Comparison of ENCODE assay signal across 9 mouse cellular contexts in genomic region chr2:31255952-31256938, GRCm38 (mm10). TPM values are rescaled to one million over a fixed set of nuclear protein-coding genes. Genes with fewer than 3 reads are reported as not detected.
DNase-seq lines count a peak whose midpoint lies in the region; ATAC-seq and TF ChIP-seq lines count a peak whose summit lies in the region.
"Had no signal": no experiment of that assay in that cellular context is flagged by ENCODE, and none has a peak within 500 bp of the region (broad histone marks: within the 10 kb centered on the region; RNA-seq: fewer than 3 reads in every experiment).

No protein-coding gene starts in this region.

- H3K9me3 ChIP-seq in embryonic facial prominence, embryonic 13.5 days: no peaks in the 10 kb centered on the region
- no peaks in the 10 kb centered on the region for H3K9me3 ChIP-seq in heart, embryonic 12.5 days (replicated peaks)
- no peaks in the 10 kb centered on the region for H3K9me3 ChIP-seq in kidney, embryonic 15.5 days (replicated peaks)
- H3K9me3 ChIP-seq in liver, embryonic 14.5 days (ENCODE audit: control insufficient read depth, low read length): no peaks in the 10 kb centered on the region
- no peaks in the 10 kb centered on the region for H3K9me3 ChIP-seq in stomach, postnatal 0 days (ENCODE audit: control insufficient read depth, low read length)

- H3K27ac ChIP-seq in embryonic facial prominence, embryonic 13.5 days: peak overlapping the region; percentile 73
- peak overlapping the region; percentile 93 for H3K27ac ChIP-seq in heart, embryonic 12.5 days (ENCODE audit: poor library complexity, severe bottlenecking)
- H3K27ac ChIP-seq in kidney, embryonic 15.5 days: peak overlapping the region; percentile 94
- H3K27ac ChIP-seq in liver, embryonic 14.5 days: no peak overlapping the region
- H3K27ac ChIP-seq in stomach, postnatal 0 days (replicated peaks): peak overlapping the region; percentile 83

- H3K36me3 ChIP-seq in embryonic facial prominence, embryonic 13.5 days: peaks cover 12% of the 10 kb centered on the region
- no peaks in the 10 kb centered on the region for H3K36me3 ChIP-seq in heart, embryonic 12.5 days
- 0 out of 2 replicates have a peak, but pooled peaks cover 3% of the 10 kb centered on the region for H3K36me3 ChIP-seq in kidney, embryonic 15.5 days
- H3K36me3 ChIP-seq in liver, embryonic 14.5 days (replicated peaks; ENCODE audit: control insufficient read depth, insufficient read depth, low read depth): no peaks in the 10 kb centered on the region
- H3K36me3 ChIP-seq in stomach, postnatal 0 days (ENCODE audit: control insufficient read depth, insufficient read depth, low read length): no peaks in the 10 kb centered on the region

- peak; percentile 35 for DNase-seq in 416B (ENCODE audit: low read depth)
- peak; percentile 24 to 41 (median 40) for DNase-seq in liver, embryonic 14.5 days (ENCODE audit: low read depth in 3 of 3, low spot score in 3 of 3)
- DNase-seq in neural tube, embryonic 10.5 days (ENCODE audit: extremely low spot score, low spot score): peak; percentile 51
- peak; percentile 76 for DNase-seq in stomach, postnatal 0 days (ENCODE audit: low spot score)

- no peak for TF ChIP-seq EP300 in liver, embryonic 14.5 days (IDR thresholded peaks at IDR 0.05; ENCODE audit: low read depth)
- no peak for TF ChIP-seq EP300 in stomach, postnatal 0 days (optimal IDR thresholded peaks at IDR 0.05)

- peak overlapping the region; percentile 41 for H3K4me2 ChIP-seq in embryonic facial prominence, embryonic 13.5 days
- peak overlapping the region; percentile 77 for H3K4me2 ChIP-seq in heart, embryonic 12.5 days
- H3K4me2 ChIP-seq in kidney, embryonic 15.5 days: peak overlapping the region; percentile 49
- H3K4me2 ChIP-seq in liver, embryonic 14.5 days (ENCODE audit: low read depth): no peak overlapping the region
- peak overlapping the region; percentile 42 for H3K4me2 ChIP-seq in stomach, postnatal 0 days (replicated peaks; ENCODE audit: low read depth)

- H3K9ac ChIP-seq in embryonic facial prominence, embryonic 13.5 days: peak overlapping the region; percentile 32
- peak overlapping the region; percentile 66 for H3K9ac ChIP-seq in heart, embryonic 12.5 days
- H3K9ac ChIP-seq in kidney, embryonic 15.5 days: peak overlapping the region; percentile 19; the same call in 1 of the 2 replicates
- H3K9ac ChIP-seq in liver, embryonic 14.5 days (replicated peaks): no peak overlapping the region
- H3K9ac ChIP-seq in stomach, postnatal 0 days (ENCODE audit: low read length): peak overlapping the region; percentile 23

- H3K4me1 ChIP-seq in embryonic facial prominence, embryonic 13.5 days: peaks cover 57% of the 10 kb centered on the region
- peaks cover 83% of the 10 kb centered on the region for H3K4me1 ChIP-seq in heart, embryonic 12.5 days (replicated peaks)
- H3K4me1 ChIP-seq in kidney, embryonic 15.5 days: peaks cover 78% of the 10 kb centered on the region
- peaks cover 0 to 3% of the 10 kb centered on the region in 2 experiments; a peak in 1 of 4 replicates for H3K4me1 ChIP-seq in liver, embryonic 14.5 days (replicated peaks; ENCODE audit: control insufficient read depth in 2 of 2, insufficient read depth in 2 of 2, low read length in 1 of 2)
- peaks cover 13% of the 10 kb centered on the region; the same call in 1 of the 2 replicates for H3K4me1 ChIP-seq in stomach, postnatal 0 days (replicated peaks; ENCODE audit: control insufficient read depth, insufficient read depth)

- peak; percentile 60 for TF ChIP-seq CTCF in liver, embryonic 14.5 days (IDR thresholded peaks at IDR 0.05; ENCODE audit: low read depth)
- peak; percentile 71 for TF ChIP-seq CTCF in stomach, postnatal 0 days (IDR thresholded peaks at IDR 0.05; ENCODE audit: low read depth)

- WGBS in embryonic facial prominence, embryonic 13.5 days: 16% methylated on average over 21 of the region's 21 CpGs
- 15% methylated on average over 21 of the region's 21 CpGs for WGBS in heart, embryonic 12.5 days
- 13% methylated on average over 21 of the region's 21 CpGs for WGBS in kidney, embryonic 15.5 days
- 23% methylated on average over 21 of the region's 21 CpGs for WGBS in liver, embryonic 14.5 days (ENCODE audit: insufficient replicate concordance)
- 19% methylated on average over 21 of the region's 21 CpGs for WGBS in stomach, postnatal 0 days

- peak overlapping the region; percentile 7; the same call in 1 of the 2 replicates for H3K4me3 ChIP-seq in embryonic facial prominence, embryonic 13.5 days
- peak overlapping the region; percentile 2; the same call in 1 of the 2 replicates for H3K4me3 ChIP-seq in heart, embryonic 12.5 days
- peak overlapping the region; percentile 10; the same call in 1 of the 2 replicates for H3K4me3 ChIP-seq in kidney, embryonic 15.5 days (replicated peaks)
- no peak overlapping the region for H3K4me3 ChIP-seq in liver, embryonic 14.5 days (ENCODE audit: insufficient read depth in 1 of 2, low read depth in 2 of 2, low read length in 2 of 2)
- H3K4me3 ChIP-seq in stomach, postnatal 0 days (ENCODE audit: low read depth, low read length): no peak overlapping the region
- H3K4me3 ChIP-seq: erythroblast, embryonic 14.5 days had no signal

- no peaks in the 10 kb centered on the region for H3K27me3 ChIP-seq in embryonic facial prominence, embryonic 13.5 days
- H3K27me3 ChIP-seq in heart, embryonic 12.5 days (replicated peaks): no peaks in the 10 kb centered on the region
- no peaks in the 10 kb centered on the region for H3K27me3 ChIP-seq in kidney, embryonic 15.5 days
- no peaks in the 10 kb centered on the region for H3K27me3 ChIP-seq in liver, embryonic 14.5 days (ENCODE audit: control insufficient read depth, insufficient read depth, low read length)
- no peaks in the 10 kb centered on the region for H3K27me3 ChIP-seq in stomach, postnatal 0 days (ENCODE audit: control insufficient read depth, insufficient read depth, low read length)

- ATAC-seq in activated CD4-positive, CD25-positive, alpha-beta regulatory T cell, adult 4 months: peak; percentile 98
- ATAC-seq in embryonic facial prominence, embryonic 13.5 days (ENCODE audit: insufficient number of reproducible peaks, insufficient read depth, low FRiP score, low TSS enrichment, low read depth): no peak
- ATAC-seq in heart, embryonic 12.5 days (ENCODE audit: insufficient number of reproducible peaks, low FRiP score): peak; percentile 20; the same call in 1 of the 2 replicates
- peak; percentile 34 for ATAC-seq in kidney, embryonic 15.5 days (replicated peaks; ENCODE audit: low FRiP score)
- ATAC-seq in liver, embryonic 14.5 days (ENCODE audit: insufficient read depth): peak; percentile 31; the same call in 1 of the 2 replicates
- ATAC-seq in stomach, postnatal 0 days (ENCODE audit: low FRiP score, low TSS enrichment): peak; percentile 71

RNA-seq across cellular contexts. Expression of gene Ncs1, which starts 10.6 kb away (rescaled TPM):
- polyA plus RNA-seq in activated CD4-positive, CD25-positive, alpha-beta regulatory T cell, adult 4 months (2017; shearing (Covaris generic)): 1 to 10 TPM in 1 of 2 experiments, under 1 TPM in 1; 0.53 to 1.4 TPM
- polyA plus RNA-seq in embryonic facial prominence, embryonic 13.5 days (2015; fragmentation: Nextera tagmentation; extraction: Ambion mirVana): 45.7 and 47.9 TPM in 2 replicates
- polyA plus RNA-seq in heart, embryonic 12.5 days (2016; fragmentation: Nextera tagmentation; extraction: Ambion mirVana): 51.7 and 52.8 TPM in 2 replicates
- 42.0 and 43.2 TPM in 2 replicates for polyA plus RNA-seq in kidney, embryonic 15.5 days (2015; fragmentation: Nextera tagmentation; extraction: Ambion mirVana)
- polyA plus RNA-seq in liver, embryonic 14.5 days (2012; rRNA removed): 0.37 and 0.42 TPM in 2 replicates
- polyA plus RNA-seq in liver, embryonic 14.5 days (2014; fragmentation: Nextera tagmentation; extraction: Ambion mirVana): 0.97 and 1.4 TPM in 2 replicates
- 9.8 and 10.1 TPM in 2 replicates for polyA plus RNA-seq in stomach, postnatal 0 days (2015; fragmentation: Nextera tagmentation; extraction: Ambion mirVana)
- polyA plus RNA-seq: erythroblast, embryonic 14.5 days had no signal

RNA-seq across cellular contexts. Expression of gene Hmcn2, which starts 58.0 kb away (rescaled TPM):
- polyA plus RNA-seq in activated CD4-positive, CD25-positive, alpha-beta regulatory T cell, adult 4 months (2017; shearing (Covaris generic)): under 1 TPM; 0.48 to 0.53 TPM
- 0.22 TPM in 1 of 2 replicates, not detected in the other for polyA plus RNA-seq in embryonic facial prominence, embryonic 13.5 days (2015; fragmentation: Nextera tagmentation; extraction: Ambion mirVana)
- 0.42 and 0.49 TPM in 2 replicates for polyA plus RNA-seq in heart, embryonic 12.5 days (2016; fragmentation: Nextera tagmentation; extraction: Ambion mirVana)
- polyA plus RNA-seq in kidney, embryonic 15.5 days (2015; fragmentation: Nextera tagmentation; extraction: Ambion mirVana): 0.22 and 0.33 TPM in 2 replicates
- polyA plus RNA-seq in liver, embryonic 14.5 days (2012; rRNA removed): 0.21 and 0.27 TPM in 2 replicates
- 0.10 and 0.14 TPM in 2 replicates for polyA plus RNA-seq in liver, embryonic 14.5 days (2014; fragmentation: Nextera tagmentation; extraction: Ambion mirVana)
- polyA plus RNA-seq in stomach, postnatal 0 days (2015; fragmentation: Nextera tagmentation; extraction: Ambion mirVana): 2.6 and 3.4 TPM in 2 replicates
- polyA plus RNA-seq: erythroblast, embryonic 14.5 days had no signal

Comparison
In these comparisons a context has a peak if more than half of its experiments do, and no peak if none do; other contexts are left out.
1. H3K4me3 ChIP-seq: peak in embryonic facial prominence, embryonic 13.5 days (single experiment), heart, embryonic 12.5 days (single experiment) and kidney, embryonic 15.5 days (single experiment); none in liver, embryonic 14.5 days (0 of 2) and stomach, postnatal 0 days (single experiment).
2. Peak in every context shown above with its lines, with median percentiles within 50 percentile points of each other: DNase-seq.